Mouse (Mus musculus) adrenal gland, adult 18-20 months (tissue): ENCODE data around the gene Tec. TPM values are rescaled to one million over a fixed set of nuclear protein-coding genes. Genes with fewer than 3 reads are reported as not detected.

ENCODE experiments used
- DNase-seq, 2 experiments: peaks; one replicate each; pipeline ENCODE4 v3.0.0; 2021 to 2022; ENCODE audit warnings: low spot score in 2 of 2
- total RNA-seq, 2 experiments: library from RNA; stranded (reverse); gene quantifications; 1 replicate in 1 of 2; 2 replicates in 1 of 2; pipeline ENCODE4 v1.2.3; 2021

Tec gene
- total RNA-seq, 2 experiments from 2014 or later, result 2.0 to 2.5 TPM

DNA sequence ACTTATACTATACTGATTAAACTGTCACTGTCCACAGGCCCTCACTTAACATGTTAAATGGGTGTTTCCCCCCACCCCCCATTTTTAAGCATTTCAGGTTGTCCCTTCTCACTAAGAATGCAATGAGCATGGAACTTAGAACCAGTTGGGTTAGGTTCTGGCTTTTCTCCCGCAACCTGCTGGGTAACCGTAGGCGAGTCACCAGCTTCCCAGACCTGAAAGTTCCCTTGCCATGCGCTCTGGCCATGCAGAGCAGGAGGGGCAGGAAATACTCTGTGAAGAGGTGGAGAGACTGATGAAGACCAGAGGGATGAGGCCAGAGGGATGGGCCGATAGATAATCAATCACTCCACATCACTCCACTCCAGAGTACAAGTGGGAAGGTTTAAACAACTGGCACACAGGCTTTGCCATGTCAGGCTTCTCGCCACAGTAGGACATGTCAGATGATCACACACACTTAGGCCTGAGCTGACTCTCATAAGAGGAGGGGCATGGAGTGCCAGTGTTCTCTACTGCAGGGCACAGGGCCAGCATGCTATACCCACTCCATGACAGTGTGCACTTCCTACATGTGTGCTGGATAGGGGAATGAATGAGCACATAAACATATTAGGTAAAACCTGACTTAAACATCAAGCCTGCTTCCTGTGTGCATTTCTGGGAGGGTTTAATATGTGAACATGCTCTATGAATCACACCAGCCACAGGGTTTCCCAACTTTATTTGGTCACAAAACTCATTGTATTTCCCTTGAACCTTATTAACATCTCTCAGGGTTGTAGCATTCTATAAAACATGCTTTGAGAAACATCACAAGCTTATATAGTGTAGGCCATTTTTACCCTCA, 13.9 kb downstream of the Tec start:
- DNase-seq, result no peak

GRCm38 (mm10) chr5:72853365-72853764, 14.9 kb downstream of the Tec start:
- DNase-seq, result no peak

DNA sequence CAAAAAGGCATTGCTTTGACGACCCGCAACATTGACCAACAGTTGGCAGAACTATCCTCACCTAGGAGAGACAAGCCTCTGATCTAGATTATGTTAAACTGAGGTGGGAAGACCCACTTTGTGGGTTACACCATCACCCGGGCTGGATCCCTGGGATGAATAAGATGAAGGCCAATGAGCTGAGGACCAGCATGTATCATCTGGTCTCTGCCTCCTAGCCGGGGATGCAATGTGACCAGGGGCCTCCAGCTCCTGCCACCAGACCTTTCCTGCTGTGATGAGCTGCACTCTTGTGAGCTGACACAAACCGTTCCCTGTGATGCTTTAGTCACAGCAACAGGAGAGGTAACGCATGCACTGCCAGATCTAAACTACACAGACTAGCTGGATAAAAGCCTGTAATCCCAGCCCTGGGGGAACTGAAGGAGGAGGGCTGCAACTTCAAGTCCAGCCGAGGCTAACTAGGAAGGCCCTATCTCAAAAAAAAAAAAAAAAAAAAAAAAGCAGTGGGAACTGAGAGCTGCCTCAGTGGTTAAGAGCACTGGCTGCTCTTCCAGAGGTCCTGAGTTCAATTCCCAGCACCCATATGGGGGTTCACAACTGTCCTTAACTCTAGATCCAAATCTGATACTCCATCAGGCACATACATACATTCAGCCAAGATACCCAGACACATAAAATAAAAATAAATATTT, 15.8 kb downstream of the Tec start:
- no peak for DNase-seq

DNA sequence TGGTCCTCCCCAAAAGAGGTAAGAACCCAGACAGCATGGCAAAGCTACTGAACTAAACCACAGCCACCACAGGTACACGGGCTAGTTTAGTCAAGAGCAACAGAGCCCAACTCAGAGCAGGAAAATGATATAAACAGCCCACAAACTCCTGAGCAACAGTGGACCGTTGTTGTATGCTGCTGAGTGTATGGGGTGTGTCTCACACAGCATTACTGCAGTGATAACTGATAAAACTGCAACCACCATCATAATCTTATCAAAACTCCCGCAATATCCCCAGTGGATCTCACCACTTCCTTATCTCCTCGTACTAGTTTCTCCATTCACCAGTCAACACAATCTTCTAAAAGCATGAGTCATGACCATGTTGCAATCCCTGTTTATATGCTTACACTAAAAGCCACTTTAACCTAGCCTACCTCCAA, 16.6 kb downstream of the Tec start:
- no peak for DNase-seq

DNA sequence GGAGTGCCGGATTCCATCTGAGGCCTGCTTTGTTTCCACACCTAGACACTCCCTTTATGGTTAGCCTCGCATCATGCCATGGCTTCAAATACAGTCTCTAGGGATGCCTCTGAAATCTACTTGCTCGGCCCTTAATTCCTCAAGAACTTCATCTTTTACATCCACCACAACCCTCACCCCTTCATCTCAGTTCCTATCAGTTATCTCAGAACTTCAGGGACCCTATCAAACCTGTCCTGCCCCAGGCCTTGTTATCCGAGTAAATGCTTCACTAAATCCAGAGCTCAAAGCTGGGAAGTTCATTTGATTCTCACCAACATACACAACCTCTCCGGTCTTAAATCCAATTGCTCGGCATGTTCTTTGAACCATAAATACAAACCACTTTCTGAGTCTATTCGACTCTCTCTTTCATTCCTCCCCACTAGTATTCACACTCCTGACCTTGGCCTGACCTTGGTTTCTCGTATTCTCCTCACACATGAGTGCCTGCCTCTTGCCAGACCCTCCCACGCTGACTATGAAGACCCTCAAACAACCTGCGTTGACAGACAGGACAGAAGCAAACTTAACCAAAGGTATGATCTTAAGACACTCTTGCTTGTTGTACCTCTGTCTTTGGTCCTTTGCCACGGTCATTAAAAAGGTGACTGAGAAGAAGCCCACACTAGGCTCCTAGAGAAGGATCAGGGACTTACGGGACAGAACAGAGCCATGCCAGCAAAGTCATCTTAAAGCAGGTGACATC, 17.2 kb downstream of the Tec start:
- DNase-seq, result no peak

DNA sequence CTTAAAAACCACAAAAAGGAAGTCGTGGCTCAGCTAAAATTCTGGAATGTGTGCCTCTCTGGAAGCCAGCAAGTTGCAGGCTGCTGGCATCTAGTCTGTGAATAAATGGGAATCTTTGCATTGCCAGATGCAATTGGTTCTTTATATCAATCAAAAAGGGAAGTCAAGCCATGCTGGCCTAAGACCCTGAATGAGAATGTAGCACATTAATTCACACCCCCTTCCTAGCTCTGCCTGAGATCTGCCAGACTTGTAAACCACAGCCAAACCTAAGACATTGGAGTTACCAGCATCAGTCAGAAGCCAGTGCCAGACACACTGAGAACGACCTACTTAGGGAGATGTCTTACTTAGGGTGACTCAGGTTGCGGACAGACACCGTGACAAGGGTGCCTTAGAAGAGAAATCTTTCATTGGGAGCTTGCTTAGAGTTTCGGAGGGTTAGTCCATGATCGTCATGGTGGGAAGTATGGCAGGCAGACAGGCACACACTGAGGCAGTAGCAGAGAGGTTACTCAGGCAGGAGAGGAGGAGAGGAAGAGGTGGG, 19.3 kb downstream of the Tec start:
- DNase-seq, result no peak

GRCm38 (mm10) chr5:72846712-72847111, 21.6 kb downstream of the Tec start:
- DNase-seq, result no peak

DNA sequence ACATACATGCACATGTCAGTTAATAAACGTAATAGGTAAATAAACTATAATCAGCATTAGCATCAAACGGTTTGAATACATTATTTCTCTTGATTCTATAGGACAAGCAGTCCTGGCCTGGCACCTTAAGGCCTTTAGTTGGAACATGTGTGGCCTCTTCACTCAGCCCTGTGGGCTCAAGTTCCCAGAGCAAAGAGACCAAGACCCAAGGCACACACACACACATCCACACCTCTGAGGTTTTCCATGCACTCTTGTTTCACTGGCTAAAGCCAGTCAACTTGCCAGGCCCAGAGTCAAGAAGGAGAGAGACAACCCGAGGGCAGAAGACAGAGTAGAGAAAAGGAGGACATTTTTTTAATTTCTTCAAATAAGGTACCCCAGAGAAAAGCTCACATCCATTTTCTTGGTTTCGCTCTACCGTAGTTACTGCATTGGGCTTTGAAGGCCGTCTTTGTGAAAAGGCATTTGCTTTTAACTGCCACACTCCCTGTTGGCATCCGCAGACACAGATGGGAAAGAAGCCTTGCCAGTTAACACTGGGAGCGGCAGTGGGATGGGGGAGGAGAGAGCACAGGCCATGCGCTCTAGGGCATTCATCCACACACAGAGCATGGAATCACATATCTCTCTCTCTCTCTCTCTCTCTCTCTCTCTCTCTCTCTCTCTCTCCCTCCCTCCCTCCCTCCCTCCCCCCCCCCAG, 22.2 kb downstream of the Tec start:
- DNase-seq, result no peak

DNA sequence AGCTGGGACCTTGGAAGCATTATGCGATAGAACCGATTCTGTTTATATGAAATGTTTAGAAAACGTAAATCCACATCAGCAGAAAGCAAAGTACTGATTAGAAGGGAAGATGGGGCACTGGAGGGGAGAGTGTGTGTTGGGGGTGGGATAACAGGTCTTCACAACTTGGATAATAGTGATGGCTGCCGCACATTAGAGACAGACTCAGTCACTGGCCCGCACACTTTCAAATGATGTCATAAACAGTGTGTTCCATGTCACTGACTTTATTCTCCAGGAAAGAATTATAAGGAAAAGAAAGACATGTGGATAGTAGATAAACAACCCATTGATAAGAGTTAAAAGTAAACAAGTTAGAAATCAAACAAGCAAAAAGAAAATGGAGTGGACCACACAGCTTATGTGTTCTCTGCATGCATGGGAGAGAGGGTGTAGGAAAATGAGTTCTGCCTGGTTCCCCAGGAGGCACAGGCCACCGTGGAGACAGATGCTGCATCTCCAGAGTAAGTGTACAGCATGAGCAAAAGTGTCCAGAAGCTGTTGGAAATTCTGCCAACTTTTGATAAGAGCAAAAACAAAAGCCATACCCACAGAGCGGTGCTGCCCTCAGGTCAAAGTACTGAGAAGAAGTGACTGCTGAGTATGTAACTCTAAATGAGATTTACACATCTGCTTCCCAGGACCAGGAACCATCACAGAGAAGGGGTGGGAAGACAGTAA, 23.3 kb downstream of the Tec start:
- DNase-seq, result no peak

- no peak for DNase-seq
Measured at GRCm38 (mm10) chr5:72844294-72844693, 24.0 kb downstream of the Tec start.

DNA sequence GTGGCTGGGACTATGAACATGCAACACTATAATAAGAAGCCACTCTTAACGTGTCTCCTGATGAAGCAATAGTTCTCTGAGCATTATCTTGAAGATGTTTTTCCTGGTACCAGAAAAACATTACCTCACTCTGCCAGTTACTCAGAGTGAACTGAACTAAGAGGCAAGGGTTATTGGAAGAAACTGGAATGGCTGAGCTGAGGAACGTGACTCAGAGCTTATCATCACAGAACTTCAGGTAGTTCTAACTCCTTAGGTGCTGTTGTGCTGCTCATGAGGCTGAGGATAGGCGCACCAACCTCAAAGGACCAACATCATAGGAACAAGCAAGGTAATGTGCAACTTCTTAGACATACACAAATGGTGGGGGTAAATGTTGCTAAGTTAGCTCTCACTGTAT, 28.6 kb downstream of the Tec start:
- DNase-seq, result no peak

GRCm38 (mm10) chr5:72838976-72839375, 29.3 kb downstream of the Tec start:
- no peak for DNase-seq

GRCm38 (mm10) chr5:72835656-72836055, 32.6 kb downstream of the Tec start:
- DNase-seq, result no peak

DNA sequence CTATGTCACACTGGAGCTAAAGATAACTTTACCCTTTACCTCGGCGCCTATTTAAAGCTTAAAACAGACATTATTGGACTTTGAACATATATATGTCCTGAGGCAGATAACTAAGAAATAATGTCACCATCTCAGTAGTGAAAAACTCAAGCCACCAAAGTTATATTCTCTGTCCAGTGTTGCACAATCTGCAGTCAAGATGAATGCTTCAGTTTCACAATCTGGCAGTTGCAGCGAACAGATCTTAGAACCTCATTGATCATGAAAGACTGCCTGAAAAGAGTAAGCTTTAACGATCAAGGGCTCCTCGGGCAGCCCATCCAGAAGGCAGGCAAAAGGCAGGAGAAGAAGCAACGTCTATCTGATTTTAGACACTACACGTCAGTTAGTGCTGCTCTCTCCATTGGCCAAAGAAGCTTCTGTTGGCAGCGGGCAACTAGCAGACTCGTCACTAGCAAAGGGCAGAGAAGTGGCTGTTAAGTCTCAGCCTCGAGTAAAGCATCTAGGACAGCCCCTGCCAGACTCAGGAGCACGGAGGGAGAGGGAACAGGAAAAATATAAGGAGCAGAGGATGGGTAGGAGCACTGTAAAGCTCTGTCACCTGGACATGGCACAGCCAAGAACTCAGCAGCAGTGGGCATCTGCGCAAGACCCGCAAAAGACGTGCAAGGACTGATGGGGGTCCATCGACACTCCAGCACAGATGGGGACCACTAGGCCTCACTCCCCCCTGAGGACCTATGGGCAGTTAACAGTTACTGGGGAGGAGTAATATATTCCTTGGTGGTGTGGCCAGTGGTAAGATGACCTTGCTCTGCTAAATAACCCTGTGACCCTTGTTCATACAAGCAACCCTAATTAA, 35.1 kb downstream of the Tec start:
- DNase-seq, result no peak

GRCm38 (mm10) chr5:72832191-72832590, 36.1 kb downstream of the Tec start:
- DNase-seq, result no peak

DNA sequence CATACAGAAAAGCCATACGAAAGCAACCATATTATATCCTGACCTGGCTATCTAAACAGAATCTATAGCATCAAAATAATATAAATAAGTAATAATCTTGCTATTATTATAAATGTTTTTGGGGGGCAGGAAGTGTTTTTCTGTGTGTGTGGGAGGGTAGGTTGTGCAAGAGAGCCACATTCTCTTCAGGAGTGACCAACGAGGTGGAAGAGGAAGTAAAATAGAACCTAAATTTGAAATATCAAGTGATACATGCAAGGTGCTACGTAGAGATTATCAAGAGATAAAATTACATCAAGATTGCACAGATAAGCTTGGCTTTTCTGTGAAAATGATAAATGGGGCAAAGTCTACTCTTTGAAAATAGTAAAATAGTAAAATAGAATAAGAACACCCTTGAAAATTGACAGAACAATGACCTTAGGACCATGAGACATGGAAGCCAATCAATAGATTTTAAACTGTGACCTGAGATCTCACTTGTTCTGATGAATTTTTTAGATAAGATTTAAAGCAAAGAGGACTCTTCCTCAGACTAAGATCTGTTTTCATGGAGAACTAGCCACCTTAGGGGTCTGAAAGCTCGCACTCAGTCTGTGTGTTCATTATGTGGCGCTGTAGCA, 37.2 kb downstream of the Tec start:
- DNase-seq, result no peak

GRCm38 (mm10) chr5:72829506-72830067, 38.7 kb downstream of the Tec start:
- DNase-seq, result no peak

GRCm38 (mm10) chr5:72828401-72828800, 39.9 kb downstream of the Tec start:
- no peak for DNase-seq
